Mouse (Mus musculus) erythroblast, embryonic 14.5 days (primary cell): ENCODE data around the gene Ift52. TPM values are rescaled to one million over a fixed set of nuclear protein-coding genes. Genes with fewer than 3 reads are reported as not detected.

ENCODE experiments used
- H3K27me3 ChIP-seq: 2 replicates; pipeline ENCODE4 v1.6.1; 2012; ENCODE audit warnings: inconsistent platforms; ENCODE audit not compliant: control insufficient read depth
- H3K36me3 ChIP-seq: 2 replicates; pipeline ENCODE4 v1.6.1; 2012; ENCODE audit warnings: mild to moderate bottlenecking, inconsistent platforms; ENCODE audit not compliant: control insufficient read depth
- H3K4me1 ChIP-seq: 2 replicates; pipeline ENCODE4 v1.6.1; 2012; ENCODE audit warnings: inconsistent platforms; ENCODE audit not compliant: control insufficient read depth
- H3K4me3 ChIP-seq: replicated peaks from 2 replicates; pipeline ENCODE3; 2012; ENCODE audit warnings: moderate library complexity, mild to moderate bottlenecking, inconsistent platforms
- H3K9me3 ChIP-seq: 2 replicates; pipeline ENCODE4 v1.6.1; 2012; ENCODE audit warnings: low read length, inconsistent platforms, mixed read lengths; ENCODE audit not compliant: control insufficient read depth
- GATA1 ChIP-seq: IDR thresholded peaks from 2 replicates; pipeline ENCODE4 v1.6.1; 2012; ENCODE audit warnings: low read length, inconsistent platforms, mixed read lengths
- TAL1 ChIP-seq: IDR thresholded peaks from 3 replicates; pipeline ENCODE4 v1.6.1; 2012; ENCODE audit warnings: low read length, inconsistent platforms, mixed read lengths
- polyA plus RNA-seq: library from polyadenylated mRNA; stranded (reverse); fragments of >175 nt; gene quantifications from 2 replicates; pipeline ENCODE4 v1.2.3, GENCODE M21; 2012

The Ift52 gene
- polyA plus RNA-seq, 1 experiment = 0.36 TPM

DNA sequence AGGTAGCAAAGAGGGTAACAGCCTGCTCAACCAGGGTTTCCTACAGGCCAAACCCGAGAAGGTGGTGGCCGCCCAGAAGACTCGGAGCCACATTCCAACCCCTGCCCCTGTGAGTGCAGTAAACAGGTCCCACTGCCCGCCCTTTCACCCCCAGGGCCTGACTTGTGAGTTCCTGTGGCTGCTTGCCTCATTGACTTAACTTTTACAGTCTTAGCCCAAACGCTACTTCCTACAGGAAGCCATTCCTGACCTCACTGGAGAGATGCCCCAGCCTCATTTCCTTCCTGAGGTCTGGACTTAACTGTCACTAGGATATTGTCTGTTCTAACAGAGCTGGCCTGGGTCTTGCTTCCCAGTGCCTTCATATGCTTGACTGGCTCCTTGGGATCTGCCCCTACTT, 65.4 kb downstream of the Ift52 start:
- Histone ChIP-seq H3K4me1 (no peaks in the 10 kb centered on the region), H3K9me3 (no peaks in the 10 kb centered on the region), H3K36me3 (peaks cover 78% of the 10 kb centered on the region), H3K27me3 (no peaks in the 10 kb centered on the region), H3K4me3 (no peak overlapping the region)
- TF ChIP-seq TAL1 = no peak
- no peak for TF ChIP-seq GATA1

DNA sequence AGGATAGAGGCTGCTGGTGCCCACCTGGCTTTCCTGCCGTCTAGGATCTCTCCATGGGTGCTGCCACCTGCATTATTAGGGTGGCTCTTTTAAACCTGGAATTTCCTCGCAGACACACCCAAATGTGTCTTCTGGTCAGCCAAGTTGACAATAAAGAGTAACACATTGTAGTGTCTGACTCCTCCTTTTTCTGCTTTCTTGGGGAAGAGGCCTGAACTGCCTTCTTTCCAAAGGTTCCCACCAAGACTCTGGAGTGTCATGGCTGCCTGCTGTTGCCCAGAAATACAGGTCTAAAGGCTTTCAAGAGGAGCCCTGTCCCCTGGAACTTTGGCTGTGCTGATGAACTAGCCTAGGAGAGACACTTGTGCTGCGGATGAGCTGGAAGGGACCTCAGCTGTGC, 67.4 kb downstream of the Ift52 start:
- no peaks in the 10 kb centered on the region for H3K4me1 ChIP-seq
- no peak overlapping the region for H3K4me3 ChIP-seq
- peaks cover 58% of the 10 kb centered on the region for H3K36me3 ChIP-seq
- no peaks in the 10 kb centered on the region for H3K27me3 ChIP-seq
- TF ChIP-seq TAL1 = no peak
- TF ChIP-seq GATA1 = no peak
- no peaks in the 10 kb centered on the region for H3K9me3 ChIP-seq

DNA sequence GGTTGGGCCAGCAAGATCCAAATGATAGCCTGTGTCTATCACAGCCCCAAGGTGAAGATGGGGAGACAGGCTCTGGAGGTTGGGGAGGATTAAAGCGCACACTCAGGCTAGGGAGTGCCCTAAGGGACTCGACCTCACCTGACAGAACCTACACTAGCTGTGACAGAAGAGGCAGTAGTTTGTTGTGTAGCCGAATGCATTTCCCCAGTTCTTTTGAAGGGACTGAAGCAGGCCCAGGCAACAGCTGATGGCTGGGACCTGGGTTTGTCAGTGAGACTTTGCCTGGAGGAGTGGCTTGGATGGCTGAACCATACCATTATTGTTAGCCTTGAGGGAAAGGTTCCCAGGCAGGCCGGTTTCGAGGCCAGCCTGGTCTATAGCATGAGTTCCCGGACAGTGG, 67.9 kb downstream of the Ift52 start:
- no peaks in the 10 kb centered on the region for H3K4me1 ChIP-seq
- H3K36me3 ChIP-seq = peaks cover 53% of the 10 kb centered on the region
- H3K9me3 ChIP-seq = no peaks in the 10 kb centered on the region
- TF ChIP-seq GATA1 = no peak
- no peak for TF ChIP-seq TAL1
- no peak overlapping the region for H3K4me3 ChIP-seq
- H3K27me3 ChIP-seq = no peaks in the 10 kb centered on the region

DNA sequence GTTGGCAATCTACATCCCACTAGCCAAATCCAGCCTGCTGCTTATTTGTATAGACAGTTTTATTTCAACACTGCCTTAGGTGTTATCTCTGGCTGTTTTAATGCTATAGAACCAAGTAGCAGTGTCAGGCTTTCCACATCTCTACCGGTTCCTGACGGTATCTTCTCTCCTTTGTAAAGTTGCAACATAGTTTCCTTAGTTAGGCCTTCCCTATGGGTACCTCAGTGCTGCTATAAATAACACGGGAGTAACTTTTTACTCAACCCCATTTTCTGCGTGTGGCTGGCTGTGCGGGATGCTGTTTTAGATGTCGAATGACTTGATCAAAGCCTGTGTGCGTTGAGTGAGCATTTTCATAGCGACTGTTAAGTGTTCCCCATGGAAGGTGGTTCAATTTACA, 69.4 kb downstream of the Ift52 start:
- H3K4me3 ChIP-seq = no peak overlapping the region
- no peaks in the 10 kb centered on the region for H3K4me1 ChIP-seq
- peaks cover 38% of the 10 kb centered on the region for H3K36me3 ChIP-seq

DNA sequence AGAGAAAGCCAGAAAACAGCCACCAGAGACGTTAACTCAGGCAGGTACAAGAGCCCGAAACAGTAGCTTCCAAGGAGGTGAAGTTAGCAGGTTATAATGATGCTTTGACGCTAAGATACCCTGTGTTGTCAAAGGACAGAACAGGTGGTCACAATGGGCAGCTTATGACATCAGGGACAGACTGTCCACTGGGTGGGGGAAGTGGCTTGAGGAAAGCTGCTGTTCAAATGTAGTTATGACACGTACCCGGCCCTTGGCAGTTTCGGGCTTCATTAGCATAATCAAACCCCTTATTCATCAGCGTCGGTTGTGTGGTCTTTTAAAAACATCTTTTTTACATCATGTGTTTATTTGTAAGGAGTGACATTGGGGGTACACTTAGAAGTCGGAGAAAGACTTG, 70.6 kb downstream of the Ift52 start, which contains the start of gene Gtsf1l:
TSS of gene Gtsf1l (minus strand) at position 128 of the 400 bp plus-strand sequence.
- H3K27me3 ChIP-seq = no peaks in the 10 kb centered on the region
- peaks cover 26% of the 10 kb centered on the region for H3K36me3 ChIP-seq
- no peak for TF ChIP-seq GATA1
- no peak for TF ChIP-seq TAL1
- no peaks in the 10 kb centered on the region for H3K9me3 ChIP-seq
- H3K4me3 ChIP-seq = no peak within 1 kb of the TSS
- H3K4me1 ChIP-seq = no peaks in the 10 kb centered on the region

More for the DNA sequence above, 69.4 kb downstream of the Ift52 start:
- Histone ChIP-seq H3K9me3 (no peaks in the 10 kb centered on the region), H3K27me3 (no peaks in the 10 kb centered on the region)
- TF ChIP-seq GATA1 = no peak
- no peak for TF ChIP-seq TAL1

DNA sequence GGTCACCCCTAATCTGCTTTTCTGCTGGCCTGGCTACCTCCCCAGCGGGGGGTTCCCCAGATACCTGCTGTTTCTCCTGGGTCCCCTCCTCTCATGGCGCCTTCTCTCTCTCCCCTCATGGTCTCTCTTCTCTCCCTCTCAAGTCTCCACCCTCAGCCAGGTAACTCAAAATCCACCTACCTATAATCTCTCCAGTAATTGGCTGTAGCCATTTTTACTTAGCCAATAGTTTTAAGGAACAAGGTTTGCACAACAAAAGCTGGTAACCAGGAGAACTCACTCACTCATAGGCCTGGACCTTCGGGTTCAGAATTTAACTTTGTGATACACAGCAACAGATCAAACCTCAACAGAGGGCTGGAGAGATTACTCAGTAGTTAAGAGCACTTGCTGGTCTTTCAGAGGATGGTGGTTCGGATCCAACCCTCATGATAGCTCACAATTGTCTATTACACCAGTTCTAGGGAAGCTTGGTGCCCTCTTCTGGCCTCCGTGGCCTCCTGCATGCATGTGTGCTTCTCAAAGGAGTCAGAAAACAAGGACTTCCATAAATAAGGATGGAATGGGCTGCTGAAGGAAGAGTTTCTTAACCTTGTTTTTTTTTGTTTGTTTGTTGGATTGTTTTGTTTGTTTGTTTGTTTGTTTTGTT, 72.4 kb downstream of the Ift52 start:
- H3K4me3 ChIP-seq = no peak overlapping the region
- no peak for TF ChIP-seq TAL1
- no peak for TF ChIP-seq GATA1
- H3K4me1 ChIP-seq = no peaks in the 10 kb centered on the region
- H3K27me3 ChIP-seq = no peaks in the 10 kb centered on the region
- H3K9me3 ChIP-seq = no peaks in the 10 kb centered on the region
- peaks cover 11% of the 10 kb centered on the region for H3K36me3 ChIP-seq

DNA sequence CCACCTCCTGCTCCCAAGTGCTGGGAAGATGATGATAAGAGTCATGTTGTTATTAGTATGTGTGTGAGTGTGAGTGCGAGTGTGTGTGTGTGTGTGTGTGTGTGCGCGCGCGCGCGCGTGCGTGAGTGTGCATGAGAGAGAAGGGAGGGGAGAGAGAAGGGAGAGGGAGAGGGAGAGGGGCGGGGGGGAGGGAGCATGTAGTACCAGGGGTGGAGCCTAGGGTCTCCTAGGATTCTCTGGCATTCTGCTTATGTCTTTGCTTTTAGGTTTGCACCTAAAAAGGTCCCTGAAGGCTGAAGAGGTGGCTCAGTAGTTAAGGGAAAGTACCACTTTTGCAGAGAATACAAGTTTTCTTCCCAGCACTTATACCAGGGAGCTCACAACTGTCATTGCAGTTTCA, 77.8 kb downstream of the Ift52 start:
- TF ChIP-seq GATA1 (no peak), TAL1 (no peak)
- H3K4me1 ChIP-seq = no peaks in the 10 kb centered on the region

More for the DNA sequence above, 77.8 kb downstream of the Ift52 start:
- Histone ChIP-seq H3K4me3 (no peak overlapping the region), H3K9me3 (no peaks in the 10 kb centered on the region), H3K27me3 (no peaks in the 10 kb centered on the region; the same call in 1 of the 2 replicates), H3K36me3 (no peaks in the 10 kb centered on the region)

Other genes with a start within 250 kb of the Ift52 start
- 6.8 and 7.0 TPM in 2 replicates for gene Srsf6, start 85.8 kb upstream of the Ift52 start, polyA plus RNA-seq
- gene L3mbtl1, start 73.9 kb upstream of the Ift52 start, polyA plus RNA-seq = 0.02 TPM in 1 of 2 replicates, not detected in the other
- not detected in 2 replicates for gene Sgk2, start 30.0 kb upstream of the Ift52 start, polyA plus RNA-seq
- gene Mybl2, start 37.3 kb downstream of the Ift52 start, polyA plus RNA-seq = 21.7 and 27.3 TPM in 2 replicates
- gene Gtsf1l, start 70.5 kb downstream of the Ift52 start, polyA plus RNA-seq = not detected in 2 replicates
- 0.02 and 0.03 TPM in 2 replicates for gene Tox2, start 185.8 kb downstream of the Ift52 start, polyA plus RNA-seq